Mouse (Mus musculus): ENCODE measurements at regions not wholly inside any gene's neighbourhood (a gene's known extent, or its start where the extent isn't known, plus 50 kb on each side); places are given as distances from the start of the nearest gene placed in this dataset.
"Not testable (repeated sequence)": the region's sequence is repeated elsewhere in the genome, so short reads cannot be mapped to it uniquely, and the experiment has no call there.

DNA sequence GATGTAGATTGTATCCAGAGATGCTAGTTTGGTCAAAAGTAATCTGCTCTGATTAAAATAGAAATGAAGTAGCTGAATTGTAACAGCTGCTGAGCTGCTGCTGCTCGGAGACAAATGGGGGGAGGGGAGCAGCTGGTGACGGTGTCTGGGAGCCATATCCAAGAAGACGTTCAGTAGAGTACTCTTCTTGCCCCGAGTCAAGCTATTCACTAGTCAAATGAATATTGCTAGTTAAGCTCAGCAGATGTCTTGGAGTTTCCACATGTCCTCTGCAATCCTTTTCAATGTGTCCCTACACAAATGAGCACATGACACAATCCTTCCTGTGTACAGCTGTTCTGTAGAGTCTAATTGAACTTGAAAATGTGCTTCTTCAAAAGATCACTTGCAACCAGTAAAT lies 71.7 kb downstream of the Tex35 start:
- H3K4me2 ChIP-seq (replicated peaks), result no peak overlapping the region
- H3K9ac ChIP-seq, result no peak overlapping the region
- H3K4me1 ChIP-seq (replicated peaks; ENCODE audit: control insufficient read depth, insufficient read depth, low read length), result peaks cover 32% of the 10 kb centered on the region
- H3K4me3 ChIP-seq (replicated peaks; ENCODE audit: low read length), result no peak overlapping the region
- H3K27me3 ChIP-seq (ENCODE audit: control insufficient read depth, insufficient read depth, low read length), result no peaks in the 10 kb centered on the region
- peak; percentile 39; the same call in 1 of the 2 replicates for ATAC-seq (ENCODE audit: low FRiP score)
- no peaks in the 10 kb centered on the region for H3K36me3 ChIP-seq (replicated peaks; ENCODE audit: control insufficient read depth, insufficient read depth)
- DNase-seq (ENCODE audit: low spot score), result no peak
- H3K27ac ChIP-seq, result peak overlapping the region; percentile 17; the same call in 1 of the 2 replicates
- no peaks in the 10 kb centered on the region for H3K9me3 ChIP-seq (ENCODE audit: control insufficient read depth, low read length)
- WGBS, result 12% methylated on average over 4 of the region's 4 CpGs

DNA sequence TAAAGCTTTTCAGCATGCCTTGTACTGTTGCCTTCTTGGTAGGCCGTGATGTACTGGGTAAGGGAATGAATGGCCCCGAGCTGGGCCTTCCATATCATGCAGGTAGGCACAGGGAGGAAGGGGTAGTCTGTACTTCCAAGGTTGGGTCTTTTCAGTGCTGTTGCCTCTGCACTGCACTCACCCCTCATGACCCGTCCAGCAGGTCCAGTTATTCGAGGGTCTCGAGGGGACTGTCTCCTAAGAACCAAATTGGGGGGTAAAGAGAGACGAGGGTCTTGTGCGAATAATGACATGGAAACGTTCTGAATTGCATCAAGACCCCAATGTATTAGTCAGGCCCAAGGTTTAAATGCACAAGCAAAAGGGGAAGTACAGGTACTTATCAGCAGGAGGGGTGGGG lies 73.3 kb downstream of the Tex35 start:
- not testable (repeated sequence) for H3K9ac ChIP-seq; H3K9me3 ChIP-seq (ENCODE audit: control insufficient read depth, low read length); H3K4me2 ChIP-seq (replicated peaks); H3K4me3 ChIP-seq (replicated peaks; ENCODE audit: low read length); DNase-seq (ENCODE audit: low spot score); H3K36me3 ChIP-seq (replicated peaks; ENCODE audit: control insufficient read depth, insufficient read depth); H3K27me3 ChIP-seq (ENCODE audit: control insufficient read depth, insufficient read depth, low read length); H3K27ac ChIP-seq; ATAC-seq (ENCODE audit: low FRiP score)
- 92% methylated on average over 8 of the region's 8 CpGs for WGBS
- peaks cover 31% of the 10 kb centered on the region for H3K4me1 ChIP-seq (replicated peaks; ENCODE audit: control insufficient read depth, insufficient read depth, low read length)

DNA sequence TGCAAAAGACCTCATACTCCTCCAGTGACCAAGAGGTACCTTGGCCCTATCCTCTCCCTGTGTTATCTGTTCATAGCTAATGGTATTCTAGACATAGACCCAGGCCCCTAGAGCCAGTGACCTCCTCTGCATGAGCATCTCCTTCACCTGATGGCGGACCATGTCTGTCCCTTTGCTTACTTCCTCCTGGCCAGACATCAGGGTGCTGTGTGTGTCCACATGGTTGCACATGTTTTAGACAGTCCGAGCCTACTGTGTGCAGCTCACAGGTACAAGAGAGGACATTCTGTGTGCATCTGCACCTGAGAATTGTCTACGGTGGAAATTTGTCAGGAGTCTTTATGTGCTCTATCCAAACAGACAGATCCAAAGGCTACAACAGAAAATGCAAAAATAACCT lies 79.8 kb downstream of the Tex35 start:
- ATAC-seq (ENCODE audit: low FRiP score), result no peak
- no peaks in the 10 kb centered on the region for H3K9me3 ChIP-seq (ENCODE audit: control insufficient read depth, low read length)
- DNase-seq (ENCODE audit: low spot score), result no peak
- 93% methylated on average over 3 of the region's 3 CpGs for WGBS
- H3K4me2 ChIP-seq (replicated peaks), result no peak overlapping the region
- no peak overlapping the region for H3K4me3 ChIP-seq (replicated peaks; ENCODE audit: low read length)
- H3K27me3 ChIP-seq (ENCODE audit: control insufficient read depth, insufficient read depth, low read length), result no peaks in the 10 kb centered on the region
- H3K9ac ChIP-seq, result no peak overlapping the region
- H3K36me3 ChIP-seq (replicated peaks; ENCODE audit: control insufficient read depth, insufficient read depth), result no peaks in the 10 kb centered on the region
- no peaks in the 10 kb centered on the region for H3K4me1 ChIP-seq (replicated peaks; ENCODE audit: control insufficient read depth, insufficient read depth, low read length)
- H3K27ac ChIP-seq, result no peak overlapping the region

DNA sequence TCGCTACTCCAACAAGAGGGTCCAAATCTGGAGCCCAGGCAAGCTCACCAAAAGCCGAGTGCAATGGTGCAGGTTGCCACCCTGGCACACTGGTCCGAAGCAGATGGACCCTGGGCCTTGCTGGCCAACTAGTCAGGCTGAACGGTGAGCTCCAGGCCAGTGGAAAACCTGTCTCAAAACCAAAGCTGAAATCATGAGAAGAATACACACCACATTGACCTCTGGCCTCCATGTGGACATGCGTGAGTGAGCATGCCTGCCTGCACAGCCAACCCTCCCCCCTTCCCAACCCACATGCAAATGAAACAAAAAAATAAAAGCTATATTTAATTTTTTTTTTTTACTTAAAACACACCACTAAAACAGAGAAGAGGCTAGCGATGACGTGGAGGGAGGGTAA lies 80.8 kb downstream of the Tex35 start:
- 72% methylated on average over 7 of the region's 7 CpGs for WGBS
- no peaks in the 10 kb centered on the region for H3K9me3 ChIP-seq (ENCODE audit: control insufficient read depth, low read length)
- DNase-seq (ENCODE audit: low spot score), result no peak

DNA sequence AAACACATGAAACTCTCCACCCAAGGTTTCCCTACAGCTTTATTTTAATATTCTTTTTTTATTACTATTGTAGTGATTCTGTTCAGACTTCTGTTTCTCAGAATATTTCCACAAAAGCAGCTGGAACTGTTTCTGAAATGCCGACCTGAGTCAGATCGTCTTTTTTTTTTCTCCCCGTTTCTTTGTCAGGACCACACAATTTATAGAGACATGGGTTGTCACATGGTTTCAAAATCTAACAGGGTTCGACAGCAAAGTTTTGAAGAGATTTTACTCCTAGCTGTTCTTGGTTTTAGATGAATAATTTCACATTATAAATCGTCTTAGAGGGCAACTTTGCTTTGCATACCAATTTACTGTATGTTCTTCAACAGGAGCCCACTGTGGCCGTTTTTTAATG lies 84.0 kb upstream of the Ralgps2 start:
- Histone ChIP-seq H3K36me3 (replicated peaks; ENCODE audit: control insufficient read depth, insufficient read depth) (no peaks in the 10 kb centered on the region), H3K27me3 (ENCODE audit: control insufficient read depth, insufficient read depth, low read length) (no peaks in the 10 kb centered on the region), H3K27ac (no peak overlapping the region), H3K9ac (no peak overlapping the region), H3K9me3 (ENCODE audit: control insufficient read depth, low read length) (no peaks in the 10 kb centered on the region), H3K4me3 (replicated peaks; ENCODE audit: low read length) (no peak overlapping the region), H3K4me1 (replicated peaks; ENCODE audit: control insufficient read depth, insufficient read depth, low read length) (no peaks in the 10 kb centered on the region), H3K4me2 (replicated peaks) (no peak overlapping the region)
- 56% methylated on average over 6 of the region's 6 CpGs for WGBS
- ATAC-seq (ENCODE audit: low FRiP score) (no peak), DNase-seq (ENCODE audit: low spot score) (no peak)

More for the DNA sequence above, 80.8 kb downstream of the Tex35 start:
- Histone ChIP-seq H3K9ac (no peak overlapping the region), H3K4me1 (replicated peaks; ENCODE audit: control insufficient read depth, insufficient read depth, low read length) (no peaks in the 10 kb centered on the region), H3K4me3 (replicated peaks; ENCODE audit: low read length) (no peak overlapping the region), H3K27ac (no peak overlapping the region), H3K27me3 (ENCODE audit: control insufficient read depth, insufficient read depth, low read length) (no peaks in the 10 kb centered on the region), H3K4me2 (replicated peaks) (no peak overlapping the region), H3K36me3 (replicated peaks; ENCODE audit: control insufficient read depth, insufficient read depth) (no peaks in the 10 kb centered on the region)
- ATAC-seq (ENCODE audit: low FRiP score), result no peak

DNA sequence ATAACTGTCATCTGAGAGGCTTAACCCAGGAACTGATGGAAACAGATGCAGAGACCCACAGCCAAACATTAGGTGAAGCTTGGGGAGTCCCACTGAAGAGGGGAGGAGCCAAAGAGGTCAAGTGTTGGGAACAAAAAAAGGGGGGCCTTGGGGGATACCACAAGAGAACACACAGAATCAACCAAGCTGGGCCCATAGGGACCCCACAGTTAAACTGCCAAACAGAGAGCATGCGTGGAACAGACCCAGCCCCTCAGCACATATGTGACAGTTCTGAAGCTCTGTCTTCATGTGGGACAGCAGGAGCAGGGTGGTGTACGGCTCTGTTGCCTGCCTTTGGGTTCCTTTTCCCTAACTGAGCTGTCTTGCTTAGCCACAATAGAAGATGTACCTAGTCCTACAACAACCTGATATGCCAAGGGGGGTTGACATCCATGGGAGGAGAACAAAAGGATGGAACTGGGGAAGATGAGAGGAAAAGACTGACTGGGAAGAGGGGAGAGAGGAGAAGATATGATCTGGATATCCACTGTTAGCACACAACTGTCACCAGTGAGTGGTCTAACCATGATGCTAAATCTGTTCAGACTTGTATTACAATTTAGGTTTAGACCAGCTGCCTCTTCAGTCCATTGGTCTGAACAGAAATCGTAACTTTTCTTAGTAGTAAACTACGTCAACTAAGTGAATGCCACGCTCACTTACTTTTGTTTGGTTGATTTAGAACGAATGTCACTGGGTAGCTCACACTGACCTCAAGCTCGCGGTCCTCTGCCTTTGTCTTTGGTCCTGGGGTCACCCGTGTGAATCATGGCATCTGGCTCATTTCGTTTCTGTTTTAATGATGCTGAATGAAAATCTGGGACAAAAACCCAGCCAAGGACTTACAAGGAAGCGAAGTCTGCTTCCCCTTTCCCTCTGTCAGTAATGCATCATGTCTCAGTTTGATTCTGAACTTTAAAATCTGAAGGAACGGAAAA lies 83.3 kb upstream of the Ralgps2 start:
- H3K4me2 ChIP-seq (replicated peaks), result no peak overlapping the region
- H3K36me3 ChIP-seq (replicated peaks; ENCODE audit: control insufficient read depth, insufficient read depth), result no peaks in the 10 kb centered on the region
- no peaks in the 10 kb centered on the region for H3K27me3 ChIP-seq (ENCODE audit: control insufficient read depth, insufficient read depth, low read length)
- no peaks in the 10 kb centered on the region for H3K4me1 ChIP-seq (replicated peaks; ENCODE audit: control insufficient read depth, insufficient read depth, low read length)
- 54% methylated on average over 12 of the region's 12 CpGs for WGBS
- H3K27ac ChIP-seq, result no peak overlapping the region
- no peaks in the 10 kb centered on the region for H3K9me3 ChIP-seq (ENCODE audit: control insufficient read depth, low read length)
- H3K9ac ChIP-seq, result no peak overlapping the region
- ATAC-seq (ENCODE audit: low FRiP score) (no peak), DNase-seq (ENCODE audit: low spot score) (no peak)
- H3K4me3 ChIP-seq (replicated peaks; ENCODE audit: low read length), result no peak overlapping the region

DNA sequence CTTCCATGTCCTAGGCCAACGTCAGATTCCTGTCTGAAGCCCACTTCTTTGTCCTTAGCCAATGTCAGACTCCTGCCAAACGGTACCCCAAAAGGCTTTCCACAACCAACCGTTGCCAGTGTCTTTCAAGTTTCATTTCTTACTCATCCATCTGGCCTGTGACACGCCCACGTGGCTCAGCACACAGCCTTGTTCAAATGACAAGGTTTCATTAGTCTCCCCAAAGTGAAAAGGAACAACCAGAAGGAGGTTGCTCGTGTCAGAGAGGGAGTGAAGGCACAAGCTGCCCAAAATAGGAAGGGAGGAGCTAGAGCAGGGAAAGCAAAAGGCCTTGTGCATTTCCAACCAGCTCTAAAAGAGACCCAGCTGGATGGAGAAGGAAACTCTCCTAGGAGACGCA lies 80.5 kb upstream of the Ralgps2 start:
- Histone ChIP-seq H3K36me3 (replicated peaks; ENCODE audit: control insufficient read depth, insufficient read depth) (no peaks in the 10 kb centered on the region), H3K9ac (no peak overlapping the region), H3K4me2 (replicated peaks) (no peak overlapping the region), H3K9me3 (ENCODE audit: control insufficient read depth, low read length) (no peaks in the 10 kb centered on the region), H3K27me3 (ENCODE audit: control insufficient read depth, insufficient read depth, low read length) (no peaks in the 10 kb centered on the region), H3K27ac (no peak overlapping the region), H3K4me1 (replicated peaks; ENCODE audit: control insufficient read depth, insufficient read depth, low read length) (no peaks in the 10 kb centered on the region), H3K4me3 (replicated peaks; ENCODE audit: low read length) (no peak overlapping the region)
- 54% methylated on average over 7 of the region's 7 CpGs for WGBS
- no peak for ATAC-seq (ENCODE audit: low FRiP score)
- DNase-seq (ENCODE audit: low spot score), result no peak

DNA sequence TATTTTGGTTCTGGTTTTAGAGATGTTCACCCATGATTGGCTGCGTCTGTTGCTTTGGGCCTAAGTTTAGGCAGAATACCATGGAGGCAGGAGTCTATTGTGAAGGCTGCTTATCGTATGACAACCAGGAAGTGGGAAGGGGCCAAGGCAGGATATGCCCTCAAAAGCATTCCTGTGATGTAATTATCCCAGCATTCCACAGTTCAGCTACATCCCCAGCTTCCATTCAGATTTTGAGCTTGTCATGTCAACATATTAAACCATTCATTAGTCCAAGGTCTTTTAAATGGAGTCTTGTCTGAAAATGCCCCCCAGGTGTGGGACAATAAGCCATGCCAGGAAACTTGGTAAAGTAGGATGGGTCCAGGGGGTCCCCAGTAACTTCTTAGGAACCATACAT lies 79.3 kb upstream of the Ralgps2 start:
- DNase-seq (ENCODE audit: low spot score) (no peak), ATAC-seq (ENCODE audit: low FRiP score) (no peak)
- H3K9me3 ChIP-seq (ENCODE audit: control insufficient read depth, low read length), result no peaks in the 10 kb centered on the region
- H3K4me3 ChIP-seq (replicated peaks; ENCODE audit: low read length), result no peak overlapping the region
- no peak overlapping the region for H3K27ac ChIP-seq
- H3K27me3 ChIP-seq (ENCODE audit: control insufficient read depth, insufficient read depth, low read length), result no peaks in the 10 kb centered on the region
- no peaks in the 10 kb centered on the region for H3K36me3 ChIP-seq (replicated peaks; ENCODE audit: control insufficient read depth, insufficient read depth)
- no peak overlapping the region for H3K4me2 ChIP-seq (replicated peaks)
- no peak overlapping the region for H3K9ac ChIP-seq
- 85% methylated on average over 2 of the region's 2 CpGs for WGBS
- H3K4me1 ChIP-seq (replicated peaks; ENCODE audit: control insufficient read depth, insufficient read depth, low read length), result no peaks in the 10 kb centered on the region

DNA sequence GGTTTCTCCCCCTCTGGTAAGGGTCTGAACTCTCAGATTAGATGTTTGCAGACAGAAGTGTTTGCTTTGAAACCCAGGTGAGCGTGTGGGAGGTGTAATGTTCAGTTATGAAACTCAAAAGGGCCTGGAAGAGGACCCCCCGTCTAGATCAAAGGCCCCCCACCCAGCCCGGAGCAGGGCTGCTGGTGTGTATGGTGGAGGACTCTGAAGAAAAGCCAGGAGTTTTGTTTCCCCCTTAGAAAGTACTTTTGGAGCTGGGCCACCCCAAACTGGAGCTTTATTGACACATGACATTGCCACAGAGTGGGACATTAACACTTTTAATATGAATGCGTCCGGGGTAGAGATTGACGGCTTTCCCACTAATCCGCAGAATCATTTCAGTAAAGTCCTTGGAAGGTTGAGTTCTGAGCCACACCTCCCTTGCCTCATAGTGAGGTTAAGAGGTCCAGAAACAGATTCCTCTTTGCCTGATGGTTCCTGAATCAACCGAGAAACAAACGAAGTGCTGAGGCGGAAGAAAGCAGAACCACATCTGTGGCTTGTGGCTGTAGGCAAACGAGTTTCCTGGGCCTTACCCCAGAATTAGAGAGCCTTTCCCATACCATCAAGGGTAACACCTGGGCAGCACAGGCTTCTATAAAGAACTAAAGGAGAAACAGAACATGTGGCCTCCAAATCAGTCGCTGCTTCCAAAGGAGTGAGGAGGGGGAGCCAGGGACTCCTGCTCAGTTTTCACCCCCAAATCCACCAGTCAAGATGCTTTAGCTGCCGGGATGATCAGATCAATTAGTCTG lies 78.0 kb upstream of the Ralgps2 start:
- Histone ChIP-seq H3K9me3 (ENCODE audit: control insufficient read depth, low read length) (no peaks in the 10 kb centered on the region), H3K4me3 (replicated peaks; ENCODE audit: low read length) (no peak overlapping the region), H3K27me3 (ENCODE audit: control insufficient read depth, insufficient read depth, low read length) (no peaks in the 10 kb centered on the region), H3K27ac (no peak overlapping the region), H3K4me2 (replicated peaks) (no peak overlapping the region), H3K36me3 (replicated peaks; ENCODE audit: control insufficient read depth, insufficient read depth) (no peaks in the 10 kb centered on the region), H3K9ac (no peak overlapping the region), H3K4me1 (replicated peaks; ENCODE audit: control insufficient read depth, insufficient read depth, low read length) (no peaks in the 10 kb centered on the region)
- 76% methylated on average over 13 of the region's 13 CpGs for WGBS
- ATAC-seq (ENCODE audit: low FRiP score), result no peak
- no peak for DNase-seq (ENCODE audit: low spot score)

Data from hindbrain, embryonic 14.5 days (tissue).